Mouse (Mus musculus) gastrocnemius, adult 2 months (tissue): Measurements from ENCODE around the gene Srd5a2. TPM values are rescaled to one million over a fixed set of nuclear protein-coding genes. Genes with fewer than 3 reads are reported as not detected.

Experiments used
- DNase-seq: peaks from one replicate; pipeline ENCODE4 v3.0.0; 2022
- H3K27ac ChIP-seq: fragments of 200-600 bp; 2 replicates; pipeline ENCODE4 v1.8.1; 2022; ENCODE audit warnings: mild to moderate bottlenecking
- H3K4me3 ChIP-seq: fragments of 200-600 bp; 2 replicates; pipeline ENCODE4 v1.8.1; 2022; ENCODE audit warnings: mild to moderate bottlenecking, moderate library complexity
- CTCF ChIP-seq: fragments of 200-600 bp; IDR thresholded peaks from 2 replicates; pipeline ENCODE4 v1.8.1; 2022; ENCODE audit warnings: antibody characterized with exemption, mild to moderate bottlenecking, moderate library complexity
- intact Hi-C: fragments of 180-260 bp; cut with DNase I; formaldehyde crosslinking; loops from one replicate; pipeline ENCODE4 v1.15.1; 2025
- total RNA-seq, 2 experiments: library from RNA; stranded (reverse); gene quantifications; 2 replicates each; pipeline ENCODE4 v1.2.3; 2021

Gene Srd5a2
- total RNA-seq, 2 experiments from 2014 or later = not detected

DNA sequence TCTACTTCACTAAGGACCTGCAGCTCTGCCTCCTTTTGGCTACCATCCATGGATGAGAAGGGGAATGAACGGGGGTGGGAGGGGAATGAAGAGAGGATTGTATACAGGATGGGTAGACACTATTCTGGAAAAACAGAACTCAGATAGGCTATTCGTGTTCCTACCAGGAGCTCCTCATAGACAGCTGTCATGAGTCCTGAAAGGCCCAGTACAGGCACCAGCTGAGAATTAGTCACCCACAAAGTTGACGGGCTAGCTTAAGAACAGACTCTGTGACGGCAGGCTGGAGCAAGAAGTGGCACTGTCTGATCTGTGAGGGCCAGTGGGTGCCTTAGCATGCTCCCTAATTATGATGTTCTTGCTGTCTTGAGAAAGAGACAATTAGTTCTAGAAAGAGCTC is 76.4 kb downstream of the Srd5a2 start:
- intact Hi-C loops = no loop called here
- Histone ChIP-seq H3K27ac (peak overlapping the region; percentile 85), H3K4me3 (no peak overlapping the region)
- TF ChIP-seq CTCF = no peak
- no peak for DNase-seq

DNA sequence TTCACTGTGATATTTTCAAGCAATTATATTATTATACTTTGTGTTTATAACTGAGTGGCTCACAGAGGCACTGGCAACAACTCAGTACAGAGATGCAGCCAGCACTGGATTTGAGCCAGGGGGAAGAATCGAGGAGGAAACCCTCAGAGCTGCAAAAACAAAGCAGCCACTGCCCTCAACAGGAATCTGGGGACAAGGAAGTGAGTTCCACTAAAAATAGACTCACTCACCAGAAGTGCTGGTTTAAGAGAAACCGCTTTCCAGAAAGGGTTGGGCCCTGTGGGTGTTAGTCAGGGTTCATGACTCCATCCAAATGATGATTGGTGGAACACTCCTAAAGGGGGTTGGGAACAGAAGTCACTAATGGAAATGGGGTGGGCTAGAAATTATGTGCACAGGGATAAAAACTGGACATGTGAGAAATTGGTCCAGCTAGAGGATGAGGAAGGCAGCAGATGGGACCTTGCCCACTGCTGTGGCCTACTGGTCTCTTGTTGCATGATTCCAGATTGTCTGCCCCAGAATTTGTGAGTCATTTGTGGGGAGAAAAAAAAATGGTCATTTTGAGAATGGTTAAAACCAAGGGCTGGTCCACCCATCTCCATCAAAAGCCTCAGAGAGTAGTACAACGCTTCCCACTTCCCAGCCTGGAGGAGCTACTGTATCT is 77.2 kb downstream of the Srd5a2 start:
- intact Hi-C loops = no loop called here
- H3K27ac ChIP-seq = peak overlapping the region; percentile 85
- peak; percentile 21; the same call in 1 of the 2 replicates for TF ChIP-seq CTCF
- no peak overlapping the region for H3K4me3 ChIP-seq
- peak; percentile 84 for DNase-seq

Other genes with a start within 250 kb of the Srd5a2 start
- gene Ehd3, start 243.8 kb downstream of the Srd5a2 start, total RNA-seq = 1 to 10 TPM; 3.4 to 5.9 TPM
- 10 to 100 TPM; 54.9 to 72.1 TPM for gene Xdh, start 97.7 kb downstream of the Srd5a2 start, total RNA-seq
- 10 to 100 TPM; 43.7 to 55.6 TPM for gene Memo1, start 247.6 kb upstream of the Srd5a2 start, total RNA-seq